Mouse (Mus musculus) lung, adult 2 months (tissue): Measurements from ENCODE around the gene Cenpa. TPM values are rescaled to one million over a fixed set of nuclear protein-coding genes. Genes with fewer than 3 reads are reported as not detected.

Source experiments
- DNase-seq: peaks from one replicate; pipeline ENCODE4 v3.0.0; 2022
- H3K4me1 ChIP-seq: fragments of 200-500 bp; 2 replicates; pipeline ENCODE4 v1.6.1; 2011; ENCODE audit warnings: low read length; ENCODE audit not compliant: control insufficient read depth, insufficient read depth
- H3K4me3 ChIP-seq: fragments of 200-500 bp; replicated peaks from 2 replicates; pipeline ENCODE3; 2011; ENCODE audit warnings: low read depth, mild to moderate bottlenecking, control low read depth, low read length; ENCODE audit errors: extremely low read depth
- CTCF ChIP-seq: fragments of 200-500 bp; IDR thresholded peaks from 2 replicates; pipeline ENCODE4 v1.5.1; 2011; ENCODE audit warnings: mild to moderate bottlenecking, low read length, control low read depth; ENCODE audit not compliant: insufficient read depth
- POLR2A ChIP-seq: fragments of 200-500 bp; IDR thresholded peaks from 2 replicates; pipeline ENCODE4 v1.6.1; 2011; ENCODE audit warnings: low read depth, mild to moderate bottlenecking, control low read depth, low read length, borderline replicate concordance; ENCODE audit errors: extremely low read depth
- WGBS: fragments of 180-500 bp; shearing (Covaris S2); methylation state at CpG from one replicate; pipeline ENCODE4 v1.1.7; 2018; 5-methylcytosine and 5-hydroxymethylcytosine counted together
- polyA plus RNA-seq: library from polyadenylated mRNA; depleted of rRNA; stranded (reverse); fragments of >200 nt; gene quantifications from 2 replicates; pipeline ENCODE4 v1.2.3, GENCODE M21; 2012

Cenpa gene
- polyA plus RNA-seq, 1 experiment = 13.8 TPM

GRCm38 (mm10) chr5:30638041-30638440 lies 28.5 kb upstream of the Cenpa start:
- TF ChIP-seq CTCF (peak; percentile 70), POLR2A (no peak)

GRCm38 (mm10) chr5:30643477-30644179 lies 22.9 kb upstream of the Cenpa start:
- no peak for TF ChIP-seq CTCF
- no peak for TF ChIP-seq POLR2A
- 50% methylated on average over 5 of the region's 5 CpGs for WGBS
- no peak for DNase-seq
- Histone ChIP-seq H3K4me3 (no peak overlapping the region), H3K4me1 (no peaks in the 10 kb centered on the region; the same call in 1 of the 2 replicates)

More at GRCm38 (mm10) chr5:30638041-30638440, 28.5 kb upstream of the Cenpa start:
- WGBS = 2% methylated on average over 6 of the region's 6 CpGs
- Histone ChIP-seq H3K4me1 (no peaks in the 10 kb centered on the region), H3K4me3 (no peak overlapping the region)
- DNase-seq = peak; percentile 71

- TF ChIP-seq POLR2A (no peak), CTCF (no peak)
- Histone ChIP-seq H3K4me1 (peaks cover 3% of the 10 kb centered on the region; the same call in 1 of the 2 replicates), H3K4me3 (no peak overlapping the region)
- WGBS = 60% methylated on average over 2 of the region's 2 CpGs
- no peak for DNase-seq
Observed at GRCm38 (mm10) chr5:30646036-30646435, 20.5 kb upstream of the Cenpa start.

- H3K4me1 ChIP-seq = peaks cover 3% of the 10 kb centered on the region; the same call in 1 of the 2 replicates
- no peak for DNase-seq
- 8% methylated on average over 9 of the region's 9 CpGs for WGBS
- TF ChIP-seq POLR2A = no peak
- H3K4me3 ChIP-seq = peak overlapping the region; percentile 70
Observed at GRCm38 (mm10) chr5:30647396-30647795, 19.2 kb upstream of the Cenpa start.

- peak; percentile 93 for DNase-seq
- WGBS = under 1% methylated on average over 38 of the region's 38 CpGs
- H3K4me3 ChIP-seq = peak within 1 kb of the TSS; percentile 70
- H3K4me1 ChIP-seq = peaks cover 3% of the 10 kb centered on the region; the same call in 1 of the 2 replicates
- TF ChIP-seq POLR2A (peak; percentile 76; the same call in 1 of the 2 replicates), CTCF (no peak)
Observed at GRCm38 (mm10) chr5:30647815-30648560, 18.6 kb upstream of the Cenpa start, which contains the start of gene Slc35f6. Gene Slc35f6 (plus strand): TSS chr5:30647933.

GRCm38 (mm10) chr5:30649558-30649957 lies 17.0 kb upstream of the Cenpa start:
- DNase-seq = no peak
- no peak for TF ChIP-seq CTCF
- TF ChIP-seq POLR2A = no peak
- 37% methylated on average over 4 of the region's 4 CpGs for WGBS
- Histone ChIP-seq H3K4me3 (no peak overlapping the region), H3K4me1 (peaks cover 3% of the 10 kb centered on the region; the same call in 1 of the 2 replicates)

GRCm38 (mm10) chr5:30650756-30651155 lies 15.8 kb upstream of the Cenpa start:
- H3K4me3 ChIP-seq = no peak overlapping the region
- DNase-seq = no peak
- TF ChIP-seq POLR2A (no peak), CTCF (no peak)
- peaks cover 3% of the 10 kb centered on the region; the same call in 1 of the 2 replicates for H3K4me1 ChIP-seq
- 68% methylated on average over 3 of the region's 3 CpGs for WGBS

GRCm38 (mm10) chr5:30651554-30651953 lies 15.0 kb upstream of the Cenpa start:
- WGBS = 83% methylated on average over 3 of the region's 3 CpGs
- H3K4me3 ChIP-seq = no peak overlapping the region
- DNase-seq = no peak
- peaks cover 3% of the 10 kb centered on the region; the same call in 1 of the 2 replicates for H3K4me1 ChIP-seq
- TF ChIP-seq CTCF (no peak), POLR2A (no peak)

GRCm38 (mm10) chr5:30653246-30653645 lies 13.3 kb upstream of the Cenpa start:
- TF ChIP-seq CTCF (no peak), POLR2A (no peak)
- no peak overlapping the region for H3K4me3 ChIP-seq
- no peak for DNase-seq
- peaks cover 3% of the 10 kb centered on the region; the same call in 1 of the 2 replicates for H3K4me1 ChIP-seq
- WGBS = 81% methylated on average over 6 of the region's 6 CpGs
